Mouse (Mus musculus): ENCODE measurements around the gene Folh1. TPM values are rescaled to one million over a fixed set of nuclear protein-coding genes. Genes with fewer than 3 reads are reported as not detected.
"Not testable (repeated sequence)": the region's sequence is repeated elsewhere in the genome, so short reads cannot be mapped to it uniquely, and the experiment has no call there.

The Folh1 gene
- total RNA-seq (2021): under 1 TPM in 1 of 2 experiments, not detected in 1; 0.44 TPM

- intact Hi-C loops (cut with DNase I): no loop called here
- DNase-seq: no peak
Measured at GRCm38 (mm10) chr7:86775617-86776325, at the start of gene Folh1. TSS of gene Folh1 (minus strand) at chr7:86775943.

- intact Hi-C loops (cut with DNase I): no loop called here
- no peak for DNase-seq
Measured at GRCm38 (mm10) chr7:86816466-86816865, 40.7 kb upstream of the Folh1 start.

GRCm38 (mm10) chr7:86815716-86816115, 40.0 kb upstream of the Folh1 start:
- DNase-seq; intact Hi-C loops (cut with DNase I): not testable (repeated sequence)

GRCm38 (mm10) chr7:86815241-86815640, 39.5 kb upstream of the Folh1 start:
- intact Hi-C loops (cut with DNase I); DNase-seq: not testable (repeated sequence)

GRCm38 (mm10) chr7:86794727-86795126, 19.0 kb upstream of the Folh1 start, which contains the start of gene Vmn2r77:
TSS of gene Vmn2r77 (plus strand) at chr7:86795027.
- DNase-seq: no peak
- intact Hi-C loops (cut with DNase I): no loop called here

GRCm38 (mm10) chr7:86771621-86772020, 4.1 kb downstream of the Folh1 start:
- intact Hi-C loops (cut with DNase I): no loop called here
- no peak for DNase-seq

GRCm38 (mm10) chr7:86764628-86765027, 11.1 kb downstream of the Folh1 start:
- intact Hi-C loops (cut with DNase I): no loop called here
- no peak for DNase-seq

GRCm38 (mm10) chr7:86760751-86761150, 15.0 kb downstream of the Folh1 start:
- no peak for DNase-seq
- intact Hi-C loops (cut with DNase I): no loop called here

- intact Hi-C loops (cut with DNase I): no loop called here
Measured at GRCm38 (mm10) chr7:86725013-86725412, 50.7 kb downstream of the Folh1 start.

GRCm38 (mm10) chr7:86688030-86688429, 87.7 kb downstream of the Folh1 start, which contains the start of gene Olfr292:
TSS of gene Olfr292 (plus strand) at chr7:86688330.
- no peak for DNase-seq
- intact Hi-C loops (cut with DNase I): no loop called here

More at GRCm38 (mm10) chr7:86725013-86725412, 50.7 kb downstream of the Folh1 start:
- no peak for DNase-seq

Other genes with a start within 250 kb of the Folh1 start
- not detected for gene Olfr295, start 192.1 kb downstream of the Folh1 start, total RNA-seq (2021)
- gene Olfr294, start 159.3 kb downstream of the Folh1 start, total RNA-seq (2021): not detected
- gene Olfr293, start 126.9 kb downstream of the Folh1 start, total RNA-seq (2021): not detected
- gene Olfr292, start 87.6 kb downstream of the Folh1 start, total RNA-seq (2021): not detected
- not detected for gene Vmn2r77, start 19.1 kb upstream of the Folh1 start, total RNA-seq (2021)
- gene Vmn2r78, start 139.2 kb upstream of the Folh1 start, total RNA-seq (2021): not detected
- gene Vmn2r79, start 220.2 kb upstream of the Folh1 start, total RNA-seq (2021): not detected